Mouse (Mus musculus) heart, embryonic 11.5 days (tissue): ENCODE measurements around the gene St14. TPM values are rescaled to one million over a fixed set of nuclear protein-coding genes. Genes with fewer than 3 reads are reported as not detected.

Experiments
- ATAC-seq: fragments of 200-750 bp; cut with Nextera tagmentation; replicated peaks from 2 replicates; pipeline ENCODE4 v1.8.0; 2017; ENCODE audit warnings: moderate library complexity; ENCODE audit not compliant: insufficient number of reproducible peaks, low FRiP score, low TSS enrichment
- H3K27ac ChIP-seq: fragments of 300-500 bp; sonication (generic); 2 replicates; pipeline ENCODE4 v1.5.1; 2014; ENCODE audit warnings: mild to moderate bottlenecking, low read depth, low read length
- H3K27me3 ChIP-seq: fragments of 300-500 bp; sonication (generic); 2 replicates; pipeline ENCODE4 v1.6.1; 2014; ENCODE audit warnings: mild to moderate bottlenecking, low read length, mixed read lengths; ENCODE audit not compliant: control insufficient read depth, insufficient read depth
- H3K36me3 ChIP-seq: fragments of 300-500 bp; sonication (generic); 2 replicates; pipeline ENCODE4 v1.6.1; 2014; ENCODE audit warnings: mild to moderate bottlenecking, low read length, moderate library complexity, mixed read lengths; ENCODE audit not compliant: control insufficient read depth, insufficient read depth
- H3K4me1 ChIP-seq: fragments of 300-500 bp; sonication (generic); 2 replicates; pipeline ENCODE4 v1.6.1; 2014; ENCODE audit warnings: low read length; ENCODE audit not compliant: control insufficient read depth, insufficient read depth
- H3K4me2 ChIP-seq: fragments of 300-500 bp; sonication (generic); 2 replicates; pipeline ENCODE4 v1.6.1; 2014; ENCODE audit warnings: mild to moderate bottlenecking, moderate library complexity
- H3K4me3 ChIP-seq: fragments of 300-500 bp; sonication (generic); 2 replicates; pipeline ENCODE4 v1.5.1; 2014; ENCODE audit warnings: low read depth, low read length
- H3K9ac ChIP-seq: fragments of 300-500 bp; sonication (generic); 2 replicates; pipeline ENCODE4 v1.6.1; 2014; ENCODE audit warnings: mild to moderate bottlenecking, low read depth, low read length, moderate library complexity
- H3K9me3 ChIP-seq: fragments of 300-500 bp; sonication (generic); replicated peaks from 2 replicates; pipeline ENCODE4 v1.6.1; 2016; ENCODE audit warnings: low read length; ENCODE audit not compliant: control insufficient read depth
- WGBS: fragments of 180-500 bp; shearing (Covaris S2); extraction: QIAGEN DNeasy Blood & Tissue Kit; methylation state at CpG from one replicate; pipeline ENCODE4 v1.1.7; 2014; ENCODE audit not compliant: insufficient replicate concordance; 5-methylcytosine and 5-hydroxymethylcytosine counted together
- polyA plus RNA-seq: library from polyadenylated mRNA; unstranded; fragments of >200 nt; fragmentation: Nextera tagmentation; extraction: Ambion mirVana; gene quantifications from 2 replicates; pipeline ENCODE4 v1.2.1, GENCODE M21; 2014

Gene St14
- polyA plus RNA-seq, 1 experiment from 2014 or later = 0.63 TPM

DNA sequence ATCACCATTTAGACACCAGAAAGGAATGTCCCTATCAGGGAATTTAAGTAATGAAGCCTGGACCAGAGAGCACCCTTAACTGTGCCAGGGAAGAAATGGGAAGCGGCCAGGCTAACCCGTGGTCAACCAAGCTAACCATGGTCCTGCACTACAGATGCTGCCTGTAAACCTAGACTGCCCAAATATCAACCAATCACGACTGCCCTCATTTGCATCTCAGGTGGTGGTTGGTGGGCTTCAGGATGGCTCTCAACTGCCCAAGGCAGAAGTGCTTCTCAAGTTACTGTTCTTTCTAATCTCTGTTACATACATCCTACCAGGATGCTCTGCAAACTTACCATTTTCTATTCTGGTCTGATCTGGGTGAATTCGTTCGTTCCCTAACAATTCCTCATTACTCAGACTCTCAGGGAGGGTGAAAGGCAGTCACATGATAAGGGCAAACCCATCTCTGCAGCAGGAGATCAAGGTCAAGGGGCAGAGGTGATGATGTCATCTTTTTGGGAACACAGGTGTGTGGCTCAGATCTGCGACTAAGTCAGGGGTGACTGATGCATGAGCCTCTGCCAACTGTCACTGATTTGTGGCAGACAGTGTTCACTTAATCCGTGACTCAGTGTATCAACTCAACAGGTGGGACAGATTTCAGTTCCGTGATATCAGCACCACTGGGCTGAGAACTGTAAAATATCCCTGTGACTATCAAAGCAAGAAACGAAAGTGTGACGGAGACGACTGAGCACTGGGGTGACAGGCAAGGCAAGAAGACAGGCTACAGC, 12.9 kb downstream of the St14 start:
- Histone ChIP-seq H3K4me3 (no peak overlapping the region), H3K36me3 (no peaks in the 10 kb centered on the region), H3K9me3 (no peaks in the 10 kb centered on the region), H3K9ac (no peak overlapping the region), H3K4me2 (no peak overlapping the region), H3K4me1 (peaks cover 19% of the 10 kb centered on the region), H3K27me3 (no peaks in the 10 kb centered on the region), H3K27ac (no peak overlapping the region)
- peak; percentile 74; the same call in 1 of the 2 replicates for ATAC-seq
- WGBS = 29% methylated on average over 11 of the region's 11 CpGs

DNA sequence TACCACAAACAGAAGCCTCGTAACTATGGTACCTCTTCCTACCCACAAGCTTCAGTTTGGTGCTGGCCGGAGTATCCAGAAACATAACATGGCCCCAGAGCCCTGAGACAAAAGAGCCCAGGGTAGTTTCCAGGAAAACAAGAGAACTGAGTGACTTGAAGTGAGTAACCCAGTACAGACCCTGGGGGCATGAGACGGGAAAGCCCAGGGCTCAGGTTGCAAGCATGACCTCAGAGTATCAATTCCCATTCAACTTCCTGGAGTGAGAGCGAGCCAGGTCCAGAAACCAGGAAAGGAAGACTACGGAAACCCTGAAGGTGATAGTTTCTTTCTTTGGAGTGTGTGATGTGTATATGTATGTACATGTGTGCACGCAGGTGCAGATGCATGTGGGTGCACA, 14.2 kb downstream of the St14 start:
- no peak overlapping the region for H3K4me3 ChIP-seq
- no peaks in the 10 kb centered on the region for H3K9me3 ChIP-seq
- H3K27me3 ChIP-seq = no peaks in the 10 kb centered on the region
- no peaks in the 10 kb centered on the region for H3K36me3 ChIP-seq
- 83% methylated on average over 6 of the region's 6 CpGs for WGBS
- no peak overlapping the region for H3K4me2 ChIP-seq
- no peak overlapping the region for H3K9ac ChIP-seq
- peaks cover 19% of the 10 kb centered on the region for H3K4me1 ChIP-seq
- no peak overlapping the region for H3K27ac ChIP-seq
- no peak for ATAC-seq

DNA sequence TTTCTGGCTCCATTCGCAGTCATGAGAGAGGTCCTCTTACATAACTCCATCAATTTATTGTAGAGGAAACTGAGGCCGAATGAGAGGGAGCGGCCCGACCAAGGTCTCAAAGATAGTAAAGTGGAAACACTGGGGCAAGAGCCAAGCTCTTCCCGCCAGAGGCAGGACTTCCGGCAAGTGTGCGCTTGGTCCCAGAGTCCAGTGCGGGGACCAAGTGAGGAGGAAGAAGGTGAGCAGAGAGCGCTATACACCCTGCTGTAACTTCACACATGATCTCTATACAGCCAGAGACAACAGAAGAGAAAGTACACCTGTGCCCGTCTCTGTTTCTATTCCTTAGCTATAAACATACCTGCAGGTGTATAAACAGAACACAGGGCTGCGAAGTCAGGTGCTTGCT, 14.6 kb downstream of the St14 start:
- Histone ChIP-seq H3K4me3 (no peak overlapping the region), H3K27me3 (no peaks in the 10 kb centered on the region), H3K9ac (no peak overlapping the region), H3K4me2 (no peak overlapping the region), H3K9me3 (no peaks in the 10 kb centered on the region), H3K4me1 (peaks cover 19% of the 10 kb centered on the region), H3K36me3 (no peaks in the 10 kb centered on the region), H3K27ac (no peak overlapping the region)
- 89% methylated on average over 11 of the region's 11 CpGs for WGBS
- ATAC-seq = no peak

DNA sequence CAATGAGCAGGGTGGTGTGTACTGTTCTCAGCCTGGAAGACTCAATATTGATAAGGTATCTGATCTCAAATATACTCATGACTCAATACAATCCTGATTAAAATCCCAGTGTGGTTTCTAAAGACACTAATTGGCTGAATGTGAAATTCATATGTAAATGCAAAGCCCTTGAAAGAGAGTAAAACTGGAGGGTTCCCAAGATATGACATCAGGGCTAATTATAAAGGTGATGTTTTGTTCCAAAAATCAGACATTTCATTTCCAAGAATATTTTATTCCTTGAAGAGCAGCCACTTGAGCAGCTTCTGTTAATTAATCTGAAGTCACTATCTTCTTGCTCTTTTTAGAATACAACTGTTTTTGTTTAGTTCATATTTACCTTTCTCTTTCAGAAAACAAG, 16.1 kb downstream of the St14 start:
- H3K4me1 ChIP-seq = peaks cover 12% of the 10 kb centered on the region
- no peak overlapping the region for H3K4me2 ChIP-seq
- no peaks in the 10 kb centered on the region for H3K36me3 ChIP-seq
- no peak overlapping the region for H3K27ac ChIP-seq
- no peaks in the 10 kb centered on the region for H3K27me3 ChIP-seq
- H3K4me3 ChIP-seq = no peak overlapping the region
- ATAC-seq = no peak
- no peak overlapping the region for H3K9ac ChIP-seq
- H3K9me3 ChIP-seq = no peaks in the 10 kb centered on the region

DNA sequence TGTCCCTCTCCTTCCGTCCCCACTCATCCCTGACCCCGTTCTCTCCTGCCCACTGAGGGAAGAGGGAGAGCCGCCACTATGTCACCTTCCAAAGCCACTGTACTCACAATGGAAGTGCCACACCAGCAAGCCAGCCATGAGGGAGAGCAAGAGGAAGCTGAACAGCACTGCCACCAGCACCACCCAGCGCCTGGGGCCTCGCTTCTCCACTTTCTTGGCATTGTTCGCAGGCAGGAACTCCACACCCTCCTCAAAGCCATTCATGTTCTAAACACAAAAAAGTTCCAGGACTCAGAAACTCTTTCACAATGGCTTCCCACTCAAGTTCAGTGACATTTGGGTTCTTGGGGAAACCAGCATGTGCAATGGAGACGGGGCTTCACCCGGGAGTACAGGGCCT, 23.2 kb downstream of the St14 start:
- no peak overlapping the region for H3K27ac ChIP-seq
- H3K4me1 ChIP-seq = no peaks in the 10 kb centered on the region
- 84% methylated on average over 8 of the region's 8 CpGs for WGBS
- H3K4me2 ChIP-seq = no peak overlapping the region
- H3K9me3 ChIP-seq = no peaks in the 10 kb centered on the region
- no peak overlapping the region for H3K4me3 ChIP-seq
- no peak overlapping the region for H3K9ac ChIP-seq
- H3K36me3 ChIP-seq = no peaks in the 10 kb centered on the region
- H3K27me3 ChIP-seq = no peaks in the 10 kb centered on the region
- ATAC-seq = no peak

DNA sequence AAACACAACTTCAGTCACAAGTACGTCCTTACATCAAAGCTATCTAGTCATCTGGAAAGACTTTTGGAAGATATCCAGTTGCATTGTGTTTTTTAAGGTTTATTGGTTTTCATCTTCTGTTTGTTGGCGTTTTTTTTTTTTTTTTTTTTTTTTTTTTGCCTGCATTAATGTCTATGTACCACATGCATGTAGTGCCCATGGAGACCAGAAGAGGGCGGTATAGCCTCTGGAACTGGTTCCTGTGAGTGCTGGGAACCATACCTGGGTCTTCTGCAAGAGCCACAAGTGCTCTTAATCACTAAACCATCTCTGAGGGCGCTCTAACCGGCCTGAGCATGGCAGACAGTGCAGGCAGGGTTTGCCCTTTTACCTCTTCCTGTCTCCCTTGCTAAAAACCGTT, 33.5 kb downstream of the St14 start:
- Histone ChIP-seq H3K4me2 (no peak overlapping the region), H3K27me3 (no peaks in the 10 kb centered on the region), H3K4me3 (no peak overlapping the region), H3K9ac (no peak overlapping the region), H3K36me3 (no peaks in the 10 kb centered on the region), H3K9me3 (no peaks in the 10 kb centered on the region), H3K4me1 (peaks cover 9% of the 10 kb centered on the region; the same call in 1 of the 2 replicates), H3K27ac (no peak overlapping the region)
- WGBS = 76% methylated on average over 6 of the region's 6 CpGs
- ATAC-seq = no peak

DNA sequence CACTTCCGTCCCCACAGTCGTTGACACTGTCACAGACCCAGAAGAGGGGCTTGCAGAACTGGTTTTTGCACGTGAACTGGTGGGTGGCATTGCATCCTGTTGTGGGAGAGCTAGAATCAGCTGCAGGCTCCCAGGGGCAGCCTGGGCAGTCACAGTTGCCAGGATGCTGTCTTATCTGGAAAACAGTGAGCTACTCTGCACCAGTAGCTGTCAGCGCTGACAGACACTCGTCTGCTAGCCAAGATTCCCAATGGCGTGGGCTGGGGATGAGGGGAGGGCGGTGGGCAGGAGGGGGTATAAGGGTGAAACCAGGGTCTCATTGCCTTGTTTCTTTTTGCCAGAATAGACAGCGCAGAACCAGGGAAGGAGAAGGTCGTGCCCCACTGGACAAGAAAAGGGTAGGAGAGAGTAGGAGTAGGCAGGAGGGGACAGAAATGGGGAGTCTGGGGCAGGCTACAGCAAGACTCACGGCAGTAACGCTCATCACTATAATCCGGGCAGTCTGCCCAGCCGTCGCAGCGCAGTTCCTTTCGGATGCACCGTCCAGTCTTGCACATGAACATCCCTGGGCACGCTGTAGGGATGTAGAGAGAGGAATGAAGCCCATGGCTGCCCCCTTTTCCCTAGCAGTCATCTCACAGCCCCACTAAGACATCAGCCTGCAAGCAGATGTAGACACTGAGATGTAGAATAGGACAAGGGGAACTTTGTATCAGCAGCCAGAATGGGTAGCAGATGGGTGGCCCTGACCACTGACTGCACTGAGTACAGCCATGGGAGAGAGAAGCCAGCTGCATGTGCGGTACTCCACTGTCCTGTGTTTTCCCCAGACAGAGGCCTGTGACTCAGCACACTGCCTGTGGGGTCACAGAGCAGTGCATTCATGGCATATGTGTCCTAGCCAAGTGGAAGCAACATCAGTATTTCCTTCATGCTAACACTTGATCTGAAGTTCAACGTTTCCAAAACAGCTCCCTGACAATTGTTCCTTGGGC, 34.3 kb downstream of the St14 start:
- no peak overlapping the region for H3K27ac ChIP-seq
- no peaks in the 10 kb centered on the region for H3K27me3 ChIP-seq
- WGBS = 68% methylated on average over 20 of the region's 20 CpGs
- H3K4me1 ChIP-seq = peaks cover 9% of the 10 kb centered on the region; the same call in 1 of the 2 replicates
- no peak overlapping the region for H3K9ac ChIP-seq
- H3K4me3 ChIP-seq = no peak overlapping the region
- no peak overlapping the region for H3K4me2 ChIP-seq
- no peaks in the 10 kb centered on the region for H3K9me3 ChIP-seq
- no peaks in the 10 kb centered on the region for H3K36me3 ChIP-seq
- no peak for ATAC-seq

DNA sequence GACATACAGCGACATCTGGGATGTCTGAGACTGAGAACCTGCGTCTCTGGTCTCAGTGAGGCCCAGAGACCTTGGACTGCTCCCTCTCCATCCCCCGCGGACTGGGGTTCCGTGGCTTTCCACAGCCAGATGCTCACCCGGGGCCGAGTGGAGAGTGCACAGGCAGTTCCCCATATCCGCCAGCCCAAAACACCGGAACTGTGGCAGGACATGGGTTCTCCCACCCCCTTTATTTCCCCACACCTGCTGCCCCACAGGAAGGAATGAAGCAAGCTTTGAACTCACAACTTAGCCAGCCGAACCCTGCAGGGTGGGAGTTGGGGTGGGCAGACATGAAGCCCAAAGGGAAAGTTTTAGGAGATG, 38.8 kb downstream of the St14 start:
- ATAC-seq = no peak
- no peaks in the 10 kb centered on the region for H3K9me3 ChIP-seq
- 83% methylated on average over 10 of the region's 10 CpGs for WGBS
- H3K4me3 ChIP-seq = no peak overlapping the region
- no peaks in the 10 kb centered on the region for H3K27me3 ChIP-seq
- H3K27ac ChIP-seq = no peak overlapping the region
- H3K36me3 ChIP-seq = no peaks in the 10 kb centered on the region
- no peak overlapping the region for H3K4me2 ChIP-seq
- peaks cover 9% of the 10 kb centered on the region; the same call in 1 of the 2 replicates for H3K4me1 ChIP-seq
- no peak overlapping the region for H3K9ac ChIP-seq
